Mouse (Mus musculus): ENCODE data around the gene Cutc.

The Cutc gene

GRCm38 (mm10) chr19:43801427-43802051 lies 48.7 kb downstream of the Cutc start:
- DNase-seq, result no peak

DNA sequence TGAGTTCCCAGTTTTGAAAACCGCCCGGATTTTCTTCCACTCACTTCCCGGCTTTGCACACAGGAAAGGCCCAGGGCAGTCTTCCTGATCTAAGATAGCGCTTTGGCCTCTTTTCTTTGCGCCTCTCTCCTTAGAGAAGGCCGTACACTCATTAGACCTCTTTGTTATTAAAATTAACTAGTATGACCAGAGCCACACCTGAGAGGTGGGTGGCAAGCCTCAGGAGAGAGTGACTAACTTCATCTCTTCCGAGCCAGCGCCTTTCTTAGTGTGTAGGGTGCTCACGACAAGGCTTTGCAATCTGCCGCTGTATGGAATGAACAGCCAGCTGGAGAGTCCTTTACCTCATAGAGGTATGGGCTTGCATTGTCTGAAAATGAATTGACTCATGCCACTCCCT lies 51.1 kb downstream of the Cutc start:
- no peak for DNase-seq

DNA sequence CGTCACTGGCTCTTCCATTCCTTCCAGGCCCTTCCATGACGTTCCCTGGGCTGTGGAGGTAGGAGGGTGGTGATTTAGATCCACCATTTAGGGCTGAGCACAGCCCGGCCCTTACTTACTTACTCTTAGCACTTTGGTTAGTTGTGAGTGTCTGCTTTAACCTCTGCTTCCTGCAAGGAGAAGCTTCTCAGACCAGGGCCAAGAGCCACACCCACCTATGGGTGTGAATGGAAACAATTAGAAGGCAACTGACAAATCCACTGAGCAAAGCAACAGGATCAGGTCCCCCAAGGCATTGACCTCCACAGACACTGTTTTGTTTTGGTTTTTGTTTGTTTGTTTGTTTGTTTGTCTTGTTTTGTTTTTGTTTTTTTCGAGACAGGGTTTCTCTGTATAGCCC lies 56.5 kb downstream of the Cutc start:
- DNase-seq, result no peak

DNA sequence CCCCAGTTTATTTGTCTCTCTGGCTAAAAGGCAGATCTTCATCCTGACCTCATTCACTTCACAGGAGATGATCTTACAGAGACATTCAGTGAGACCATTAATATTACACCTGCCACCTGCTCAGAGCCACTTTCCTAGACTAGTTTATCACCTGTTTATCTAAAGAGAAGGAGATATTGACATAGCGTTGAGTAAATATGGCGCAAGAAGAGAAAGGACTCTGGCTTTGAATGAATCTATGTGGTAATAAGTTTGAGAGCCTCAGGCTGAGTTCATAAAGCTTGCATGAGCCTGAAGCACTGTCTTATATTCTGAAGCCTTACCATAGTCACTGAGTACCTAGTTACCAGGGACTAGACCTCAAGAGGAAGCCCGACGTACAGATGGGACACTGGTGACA lies 58.6 kb downstream of the Cutc start:
- DNase-seq, result no peak

DNA sequence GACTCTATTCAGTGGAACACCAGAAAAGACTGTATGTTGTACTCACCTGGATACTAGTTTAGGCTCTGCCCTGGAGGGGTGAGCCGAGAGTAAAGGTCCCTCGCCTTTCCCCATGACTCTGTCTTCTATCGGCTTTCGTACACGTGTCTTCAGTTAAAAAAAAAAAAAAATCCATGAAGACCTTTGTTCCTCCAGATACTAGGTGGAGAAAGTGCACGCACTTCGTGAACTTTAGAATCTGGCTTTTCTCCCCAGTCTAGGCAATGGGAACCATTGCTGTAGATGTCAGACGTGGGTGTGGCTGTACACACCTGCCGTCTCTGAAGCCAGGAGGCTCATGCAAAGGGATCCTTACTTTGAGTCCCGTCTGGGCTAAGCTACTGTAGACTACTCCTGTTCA lies 60.5 kb downstream of the Cutc start:
- DNase-seq, result no peak

GRCm38 (mm10) chr19:43815661-43816414 lies 63.0 kb downstream of the Cutc start:
- DNase-seq, result no peak

Measured in right cerebral cortex, postnatal 25 days (tissue).